Mouse (Mus musculus) myocyte (in vitro differentiated cells): ENCODE results near the gene Gnb5. TPM values are rescaled to one million over a fixed set of nuclear protein-coding genes. Genes with fewer than 3 reads are reported as not detected.

Source experiments
- H3K27me3 ChIP-seq: one replicate; pipeline ENCODE4 v1.6.1; 2011; ENCODE audit not compliant: control insufficient read depth, insufficient read depth, insufficient read length
- H3K36me3 ChIP-seq: one replicate; pipeline ENCODE4 v1.6.1; 2011; ENCODE audit not compliant: control insufficient read depth, insufficient read depth
- H3K4me2 ChIP-seq: one replicate; pipeline ENCODE4 v1.6.1; 2011; ENCODE audit warnings: low read depth, control low read depth
- H3K4me3 ChIP-seq: one replicate; pipeline ENCODE4 v1.5.1; 2011; ENCODE audit warnings: mild to moderate bottlenecking, control low read depth, moderate library complexity
- H3K79me2 ChIP-seq: one replicate; pipeline ENCODE4 v1.6.1; 2011; ENCODE audit not compliant: control insufficient read depth, insufficient read depth
- H3ac ChIP-seq: one replicate; pipeline ENCODE4 v1.6.1; 2011; ENCODE audit not compliant: control insufficient read depth, insufficient read length
- CEBPB ChIP-seq: IDR thresholded peaks from 2 replicates; pipeline ENCODE4 v1.6.1; 2011; ENCODE audit warnings: mild to moderate bottlenecking, moderate library complexity; ENCODE audit not compliant: poor library complexity, insufficient read depth, severe bottlenecking
- E2F4 ChIP-seq: IDR thresholded peaks from one replicate; pipeline ENCODE4 v1.6.1; 2011; ENCODE audit warnings: mild to moderate bottlenecking, control low read depth, moderate library complexity; ENCODE audit not compliant: insufficient read depth
- MAX ChIP-seq: IDR thresholded peaks from one replicate; pipeline ENCODE4 v1.6.1; 2011; ENCODE audit warnings: low read depth, mild to moderate bottlenecking, control low read depth
- MYOD1 ChIP-seq, 3 experiments: IDR thresholded peaks; one replicate each; pipeline ENCODE4 v1.6.1; 2011; ENCODE audit warnings: control low read depth in 2 of 3, low read depth in 2 of 3, mild to moderate bottlenecking in 2 of 3, moderate library complexity in 1 of 3; ENCODE audit not compliant: insufficient read length in 2 of 3, control insufficient read depth in 1 of 3
- MYOG ChIP-seq, 3 experiments: IDR thresholded peaks; one replicate each; pipeline ENCODE4 v1.6.1; 2011; ENCODE audit warnings: control low read depth in 2 of 3, low read depth in 2 of 3, mild to moderate bottlenecking in 2 of 3; ENCODE audit not compliant: insufficient read length in 2 of 3, control insufficient read depth in 1 of 3, insufficient read depth in 1 of 3
- POLR2A ChIP-seq: IDR thresholded peaks from one replicate; pipeline ENCODE4 v1.6.1; 2011; ENCODE audit warnings: low read depth, mild to moderate bottlenecking, control low read depth, moderate library complexity; ENCODE audit not compliant: insufficient read length
- POLR2AphosphoS2 ChIP-seq: IDR thresholded peaks from one replicate; pipeline ENCODE4 v1.6.1; 2011; ENCODE audit warnings: low read depth, control low read depth; ENCODE audit not compliant: insufficient read length
- REST ChIP-seq: IDR thresholded peaks from one replicate; pipeline ENCODE4 v1.6.1; 2011; ENCODE audit warnings: mild to moderate bottlenecking, control low read depth, moderate library complexity; ENCODE audit not compliant: insufficient read depth, insufficient read length
- SRF ChIP-seq: IDR thresholded peaks from one replicate; pipeline ENCODE4 v1.6.1; 2011; ENCODE audit warnings: low read depth; ENCODE audit not compliant: control insufficient read depth, insufficient read length
- TCF12 ChIP-seq: IDR thresholded peaks from one replicate; pipeline ENCODE4 v1.6.1; 2011; ENCODE audit warnings: mild to moderate bottlenecking, control low read depth; ENCODE audit not compliant: poor library complexity, insufficient read depth, severe bottlenecking
- TCF3 ChIP-seq: IDR thresholded peaks from one replicate; pipeline ENCODE4 v1.6.1; 2011; ENCODE audit warnings: low read depth, control low read depth; ENCODE audit not compliant: insufficient read length
- USF1 ChIP-seq: IDR thresholded peaks from one replicate; pipeline ENCODE4 v1.6.1; 2011; ENCODE audit warnings: low read depth, mild to moderate bottlenecking, control low read depth, moderate library complexity
- polyA plus RNA-seq: library from polyadenylated mRNA; unstranded; fragments of >200 nt; fragmentation: generic; extraction: Trizol; gene quantifications from one replicate; pipeline ENCODE4 v1.2.1, GENCODE M21; 2012; ENCODE audit warnings: missing spikeins

Gnb5 gene
- polyA plus RNA-seq, 1 experiment = 24.3 TPM

DNA sequence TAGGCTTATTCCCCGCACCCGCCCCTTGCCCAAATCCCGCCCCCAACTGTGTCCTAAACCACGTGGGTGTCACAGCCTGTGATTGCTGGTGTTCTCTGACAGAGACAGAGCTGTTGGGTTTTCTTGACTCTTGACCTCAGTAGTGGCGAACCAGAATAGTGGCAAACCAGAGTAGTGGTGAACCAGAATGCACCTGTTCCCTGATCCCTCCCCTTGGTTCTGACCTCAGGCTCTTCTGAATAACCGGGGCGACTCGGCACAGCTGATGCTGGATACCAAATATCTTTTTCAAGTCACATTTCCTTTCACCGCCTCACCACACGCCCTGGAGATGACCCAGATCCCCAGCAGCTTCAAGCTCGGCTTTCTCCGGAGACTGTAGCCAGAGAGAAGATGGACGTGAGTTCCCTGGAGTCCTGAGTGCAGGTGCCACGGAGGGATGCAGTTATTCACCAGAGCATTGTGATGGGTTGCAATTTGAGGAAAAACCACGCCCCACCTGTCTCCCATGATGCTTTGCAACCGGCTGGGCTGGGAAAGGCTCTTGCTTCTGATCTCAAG lies 2.3 kb upstream of the Gnb5 start:
- Histone ChIP-seq H3K4me2 (peak overlapping the region; percentile 32), H3K79me2 (no peaks in the 10 kb centered on the region), H3K4me3 (no peak overlapping the region), H3ac (no peak overlapping the region), H3K27me3 (no peaks in the 10 kb centered on the region), H3K36me3 (no peaks in the 10 kb centered on the region)
- TF ChIP-seq MYOD1 (IDR thresholded peaks at IDR 0.05; ENCODE audit: control insufficient read depth in 1 of 3, insufficient read length in 2 of 3, low read depth in 2 of 3) = peak in 2 of 3 experiments; percentile 50 to 83
- TF ChIP-seq MYOG (IDR thresholded peaks at IDR 0.05; ENCODE audit: control insufficient read depth in 1 of 3, insufficient read depth in 1 of 3, insufficient read length in 2 of 3, low read depth in 2 of 3) = peak; percentile 32 to 75 (median 69)
- no peak for TF ChIP-seq E2F4
- no peak for TF ChIP-seq USF1
- TF ChIP-seq TCF3 = no peak
- no peak for TF ChIP-seq POLR2A
- TF ChIP-seq SRF = no peak
- no peak for TF ChIP-seq REST
- TF ChIP-seq POLR2AphosphoS2 = no peak
- peak; percentile 47 for TF ChIP-seq TCF12
- TF ChIP-seq CEBPB = no peak
- no peak for TF ChIP-seq MAX

DNA sequence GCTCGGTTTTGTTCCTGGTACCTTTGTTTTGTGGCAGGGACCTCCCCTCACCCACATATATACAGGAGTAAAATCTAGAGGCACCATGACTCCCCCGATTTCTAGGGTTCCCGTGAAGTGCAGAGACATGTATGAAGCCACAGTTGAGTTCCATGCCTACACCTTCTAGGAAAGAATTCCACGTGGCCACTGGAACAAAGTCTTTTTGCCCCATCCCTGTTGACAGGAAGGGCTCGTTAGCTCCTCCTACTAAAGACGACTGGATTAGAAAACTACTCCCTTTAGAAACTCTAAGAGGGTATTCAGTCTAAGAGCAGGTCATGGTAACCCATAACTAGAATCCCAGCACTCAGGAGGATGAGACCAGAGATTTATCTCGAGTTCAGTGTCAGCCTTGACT lies 1.8 kb upstream of the Gnb5 start:
- no peaks in the 10 kb centered on the region for H3K27me3 ChIP-seq
- no peak overlapping the region for H3K4me3 ChIP-seq
- H3K4me2 ChIP-seq = peak overlapping the region; percentile 32
- no peak overlapping the region for H3ac ChIP-seq
- H3K79me2 ChIP-seq = no peaks in the 10 kb centered on the region
- no peaks in the 10 kb centered on the region for H3K36me3 ChIP-seq
- TF ChIP-seq MAX = no peak
- no peak for TF ChIP-seq POLR2AphosphoS2
- no peak for TF ChIP-seq MYOG (IDR thresholded peaks at IDR 0.05; ENCODE audit: control insufficient read depth in 1 of 3, insufficient read depth in 1 of 3, insufficient read length in 2 of 3, low read depth in 2 of 3)
- no peak for TF ChIP-seq MYOD1 (IDR thresholded peaks at IDR 0.05; ENCODE audit: control insufficient read depth in 1 of 3, insufficient read length in 2 of 3, low read depth in 2 of 3)
- TF ChIP-seq CEBPB = no peak

DNA sequence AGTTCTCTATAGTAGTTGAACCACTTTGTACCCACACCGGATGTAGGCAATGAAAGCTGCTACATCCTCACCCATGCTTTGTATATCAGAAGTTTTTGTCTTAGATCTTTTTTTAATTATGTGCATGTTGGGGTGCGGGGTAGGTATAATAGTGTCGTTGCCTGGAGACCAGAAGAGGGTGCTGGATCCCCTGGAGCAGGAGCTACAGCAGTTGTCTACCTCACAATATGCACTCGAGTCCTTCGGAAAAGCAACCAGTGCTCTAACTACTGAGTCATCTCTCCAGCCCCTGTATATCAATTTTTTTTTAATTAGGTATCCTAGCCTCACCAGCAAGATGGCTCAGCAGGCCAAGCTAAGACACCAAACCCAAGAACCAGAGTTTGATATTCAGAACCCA lies 927 bp downstream of the Gnb5 start:
- Histone ChIP-seq H3K79me2 (no peaks in the 10 kb centered on the region), H3K27me3 (no peaks in the 10 kb centered on the region), H3K4me3 (no peak overlapping the region), H3ac (no peak overlapping the region), H3K36me3 (no peaks in the 10 kb centered on the region), H3K4me2 (no peak overlapping the region)
- TF ChIP-seq USF1 (no peak), SRF (no peak), POLR2AphosphoS2 (no peak), MYOG (IDR thresholded peaks at IDR 0.05; ENCODE audit: control insufficient read depth in 1 of 3, insufficient read depth in 1 of 3, insufficient read length in 2 of 3, low read depth in 2 of 3) (no peak), TCF12 (no peak), POLR2A (no peak), MAX (no peak), CEBPB (no peak), MYOD1 (IDR thresholded peaks at IDR 0.05; ENCODE audit: control insufficient read depth in 1 of 3, insufficient read length in 2 of 3, low read depth in 2 of 3) (no peak), E2F4 (no peak), TCF3 (no peak), REST (no peak)

DNA sequence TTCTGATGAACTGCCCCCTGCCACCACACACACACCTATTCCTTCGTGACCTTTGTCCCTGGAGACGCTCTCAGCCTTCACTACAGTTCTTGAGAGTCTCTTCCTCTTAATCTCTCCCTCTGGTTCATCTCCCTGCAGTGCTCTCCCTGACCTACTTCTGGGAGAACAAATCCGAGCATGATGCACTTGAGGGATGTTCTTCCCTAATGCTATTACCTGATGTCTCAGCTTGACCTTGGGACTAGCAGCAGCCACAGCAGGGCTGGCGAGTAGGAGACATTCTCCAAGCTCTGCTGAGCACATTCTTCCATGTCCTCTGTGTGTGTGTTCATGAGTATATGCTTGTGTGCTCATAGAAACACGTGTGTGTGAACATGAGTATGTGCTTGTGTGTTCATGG lies 2.5 kb downstream of the Gnb5 start:
- Histone ChIP-seq H3K4me3 (no peak overlapping the region), H3ac (no peak overlapping the region), H3K4me2 (no peak overlapping the region), H3K79me2 (no peaks in the 10 kb centered on the region), H3K36me3 (no peaks in the 10 kb centered on the region), H3K27me3 (no peaks in the 10 kb centered on the region)
- TF ChIP-seq TCF3 (no peak), POLR2A (no peak), POLR2AphosphoS2 (no peak), E2F4 (no peak), MAX (no peak), MYOD1 (IDR thresholded peaks at IDR 0.05; ENCODE audit: control insufficient read depth in 1 of 3, insufficient read length in 2 of 3, low read depth in 2 of 3) (no peak), USF1 (no peak)

DNA sequence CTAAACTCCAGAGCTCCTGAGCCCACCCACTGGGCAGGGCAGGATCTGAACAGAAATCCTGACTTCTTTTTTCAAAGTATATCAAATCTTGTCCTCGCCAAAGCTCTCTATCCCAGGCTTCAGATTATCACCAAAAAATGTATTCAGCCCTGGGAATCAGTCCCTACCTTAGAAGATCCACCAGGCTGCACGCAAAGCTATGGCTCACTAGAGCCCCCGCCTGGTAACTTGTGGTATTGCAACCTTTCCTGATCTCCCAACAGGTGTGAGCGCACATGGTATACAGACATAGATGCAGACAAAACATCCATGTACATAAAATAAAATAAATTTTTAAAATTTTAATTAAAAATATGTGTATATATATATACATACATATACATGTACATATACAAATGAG lies 5.9 kb downstream of the Gnb5 start:
- no peaks in the 10 kb centered on the region for H3K36me3 ChIP-seq
- TF ChIP-seq E2F4 (no peak), SRF (no peak), MYOD1 (IDR thresholded peaks at IDR 0.05; ENCODE audit: control insufficient read depth in 1 of 3, insufficient read length in 2 of 3, low read depth in 2 of 3) (no peak)
- no peak overlapping the region for H3K4me3 ChIP-seq
- no peak overlapping the region for H3ac ChIP-seq
- no peaks in the 10 kb centered on the region for H3K27me3 ChIP-seq
- H3K4me2 ChIP-seq = no peak overlapping the region
- H3K79me2 ChIP-seq = no peaks in the 10 kb centered on the region
